Mouse (Mus musculus) brown adipose tissue, adult 24 weeks (tissue): Measurements from ENCODE around the gene Erlin1. TPM values are rescaled to one million over a fixed set of nuclear protein-coding genes. Genes with fewer than 3 reads are reported as not detected.

Experiments used
- H3K27ac ChIP-seq: fragments of 200-500 bp; replicated peaks from 2 replicates; pipeline ENCODE4 v1.5.1; 2012; ENCODE audit warnings: low read depth, mild to moderate bottlenecking, low read length
- H3K4me1 ChIP-seq: fragments of 200-500 bp; 2 replicates; pipeline ENCODE4 v1.6.1; 2012; ENCODE audit warnings: low read length, mixed read lengths; ENCODE audit not compliant: control insufficient read depth, insufficient read depth, insufficient read length
- H3K4me3 ChIP-seq: fragments of 200-500 bp; 2 replicates; pipeline ENCODE4 v1.5.1; 2012; ENCODE audit warnings: low read depth, mild to moderate bottlenecking, low read length, moderate library complexity; ENCODE audit not compliant: insufficient read depth
- polyA plus RNA-seq: library from polyadenylated mRNA; stranded (reverse); fragments of >200 nt; gene quantifications from 2 replicates; pipeline ENCODE4 v1.2.4, GENCODE M21; 2012; ENCODE audit not compliant: missing spikeins, insufficient read depth, insufficient read length

Gene Erlin1
- polyA plus RNA-seq: 12.3 and 18.7 TPM in 2 replicates

- Histone ChIP-seq H3K4me3 (peak within 1 kb of the TSS; percentile 84), H3K4me1 (peaks cover 2% of the 10 kb centered on the region; the same call in 1 of the 2 replicates), H3K27ac (peak within 1 kb of the TSS; percentile 32; the same call in 1 of the 2 replicates)
Observed at GRCm38 (mm10) chr19:44069121-44069913, at the start of gene Erlin1. Gene Erlin1, minus strand, starts transcription at chr19:44069785.

DNA sequence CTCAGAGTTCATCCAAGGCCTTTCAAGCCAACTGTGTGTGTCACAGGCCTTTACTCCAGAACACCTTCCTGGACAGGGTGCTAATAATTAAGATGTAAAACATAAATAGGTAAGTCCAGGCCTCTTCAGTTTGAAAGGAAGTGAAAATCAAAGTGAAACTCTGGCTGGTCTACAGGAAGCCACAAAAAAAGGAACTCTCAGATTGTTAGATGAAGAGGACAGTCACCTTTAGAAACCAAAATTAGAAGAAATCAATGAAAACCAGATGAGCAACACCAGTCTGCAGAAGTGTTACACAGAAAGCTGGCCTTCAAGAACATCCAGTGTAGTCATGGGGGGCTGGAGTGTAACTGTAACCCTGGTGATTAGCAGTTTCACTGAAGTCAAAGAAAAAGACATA lies 48.2 kb upstream of the Erlin1 start:
- no peak overlapping the region for H3K4me3 ChIP-seq
- H3K4me1 ChIP-seq: no peaks in the 10 kb centered on the region
- H3K27ac ChIP-seq: no peak overlapping the region

DNA sequence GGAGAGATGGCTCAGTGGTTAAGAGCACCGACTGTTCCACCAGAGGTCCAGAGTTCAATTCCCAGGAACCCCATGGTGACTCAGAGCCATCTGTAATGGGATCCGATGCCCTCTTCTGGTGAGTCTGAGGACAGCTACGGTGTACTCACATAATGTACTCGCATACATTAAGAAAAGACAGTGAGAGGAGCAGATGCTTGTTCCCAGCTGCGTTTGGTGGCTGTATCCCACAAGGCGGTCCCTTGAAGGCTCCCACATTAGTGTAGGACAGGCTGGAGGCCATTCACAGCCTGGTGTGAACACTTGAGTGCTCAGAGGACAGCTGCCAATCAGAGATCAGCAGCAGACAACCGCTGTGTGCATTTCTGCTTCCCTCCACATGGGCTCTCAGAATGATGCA lies 42.1 kb upstream of the Erlin1 start:
- Histone ChIP-seq H3K27ac (no peak overlapping the region), H3K4me3 (no peak overlapping the region), H3K4me1 (peaks cover 3% of the 10 kb centered on the region; the same call in 1 of the 2 replicates)

GRCm38 (mm10) chr19:44110356-44110755 lies 40.8 kb upstream of the Erlin1 start:
- H3K27ac ChIP-seq: no peak overlapping the region
- no peak overlapping the region for H3K4me3 ChIP-seq
- peaks cover 5% of the 10 kb centered on the region; the same call in 1 of the 2 replicates for H3K4me1 ChIP-seq

DNA sequence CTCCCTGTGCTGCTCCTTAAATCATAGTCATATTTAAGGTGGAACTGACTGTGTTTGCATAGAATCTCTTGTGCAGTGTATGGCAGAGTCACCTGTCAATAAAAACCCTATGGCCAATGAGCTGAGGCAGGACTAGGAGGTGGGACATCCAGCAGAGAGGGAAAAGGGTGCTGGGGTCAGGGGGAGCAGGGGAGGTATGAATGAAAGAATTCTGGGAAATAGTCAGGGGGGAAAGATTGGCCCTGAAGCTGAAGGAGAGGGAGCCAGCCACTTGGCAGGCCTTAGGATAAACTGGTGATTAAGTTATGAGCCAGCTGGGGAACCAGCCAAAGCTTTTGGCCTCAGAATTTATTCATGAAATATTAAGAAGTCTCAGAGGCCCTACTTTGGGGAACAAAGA lies 39.4 kb upstream of the Erlin1 start:
- H3K4me1 ChIP-seq: peaks cover 5% of the 10 kb centered on the region; the same call in 1 of the 2 replicates
- H3K4me3 ChIP-seq: no peak overlapping the region
- no peak overlapping the region for H3K27ac ChIP-seq

- H3K4me1 ChIP-seq: peaks cover 5% of the 10 kb centered on the region; the same call in 1 of the 2 replicates
- H3K4me3 ChIP-seq: peak overlapping the region; percentile 58
- peak overlapping the region; percentile 14; the same call in 1 of the 2 replicates for H3K27ac ChIP-seq
Observed at GRCm38 (mm10) chr19:44107661-44108521, 38.3 kb upstream of the Erlin1 start.

DNA sequence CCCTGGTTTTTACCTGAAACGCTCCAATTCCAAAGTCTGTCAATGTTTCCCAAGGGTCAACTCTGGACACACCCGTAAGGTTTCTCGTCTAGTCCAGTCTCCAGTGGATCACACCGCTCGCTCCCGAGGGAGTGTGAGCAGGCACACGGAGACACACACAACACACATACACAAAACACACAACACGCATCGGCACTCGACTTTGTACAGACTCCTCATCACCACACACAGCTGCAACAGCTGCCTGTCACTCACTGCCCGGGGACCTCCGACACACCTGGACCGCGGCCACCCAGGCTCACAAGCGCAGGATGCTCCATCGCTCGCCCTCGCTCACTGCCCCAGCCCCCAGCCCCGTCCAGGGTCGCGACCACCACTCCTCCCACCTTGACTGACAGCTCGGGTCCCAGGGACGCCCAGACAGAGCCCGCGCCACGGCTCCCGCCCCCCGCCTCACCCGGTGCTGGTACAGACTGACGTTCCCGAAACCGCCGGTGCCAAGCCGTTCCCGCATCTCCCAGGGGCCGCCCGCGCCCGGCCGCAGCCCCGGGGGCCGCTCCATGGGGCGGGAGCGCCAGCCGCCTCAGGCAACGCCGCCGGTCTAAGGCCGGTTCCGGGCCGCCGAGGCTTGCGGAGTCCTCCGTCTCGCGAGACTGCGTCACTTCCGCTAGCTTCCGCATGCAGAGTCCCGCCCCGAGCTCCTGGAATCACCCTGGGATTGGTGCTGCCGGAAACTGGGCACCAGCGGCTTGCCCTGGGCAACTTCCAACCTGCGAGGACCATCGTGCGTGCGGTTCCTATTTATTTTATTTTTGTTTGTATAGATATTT lies 37.5 kb upstream of the Erlin1 start, which contains the start of gene Chuk:
Gene Chuk, minus strand, starts transcription at position 650 of the 830 bp plus-strand sequence.
- H3K4me3 ChIP-seq: peak within 1 kb of the TSS; percentile 82
- peaks cover 5% of the 10 kb centered on the region; the same call in 1 of the 2 replicates for H3K4me1 ChIP-seq
- H3K27ac ChIP-seq: peak within 1 kb of the TSS; percentile 51

DNA sequence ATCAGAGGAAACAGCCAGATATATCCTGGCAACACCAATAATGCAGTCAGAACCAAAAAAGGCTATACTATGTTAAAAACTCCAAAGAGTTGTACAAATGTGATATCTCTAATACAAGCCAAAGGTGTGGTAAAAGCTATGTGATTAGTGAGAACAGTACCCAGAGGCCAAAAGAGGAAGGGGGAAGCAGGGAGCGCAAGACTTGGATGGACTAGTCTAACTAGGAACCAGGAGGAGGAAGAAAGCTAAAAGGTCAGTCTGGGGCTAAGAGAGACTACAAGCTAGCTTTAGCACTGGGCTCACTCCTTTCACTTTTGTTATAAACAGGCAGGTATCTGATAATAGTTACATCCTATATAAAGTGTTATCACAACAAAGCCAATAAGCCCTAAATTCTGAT lies 34.8 kb upstream of the Erlin1 start:
- Histone ChIP-seq H3K27ac (no peak overlapping the region), H3K4me3 (no peak overlapping the region), H3K4me1 (peaks cover 5% of the 10 kb centered on the region; the same call in 1 of the 2 replicates)

- H3K4me3 ChIP-seq: no peak overlapping the region
Observed at GRCm38 (mm10) chr19:44103001-44103400, 33.4 kb upstream of the Erlin1 start.

GRCm38 (mm10) chr19:44100840-44101239 lies 31.3 kb upstream of the Erlin1 start:
- Histone ChIP-seq H3K27ac (no peak overlapping the region), H3K4me1 (peaks cover 2% of the 10 kb centered on the region; the same call in 1 of the 2 replicates), H3K4me3 (no peak overlapping the region)

More at GRCm38 (mm10) chr19:44103001-44103400, 33.4 kb upstream of the Erlin1 start:
- Histone ChIP-seq H3K4me1 (peaks cover 4% of the 10 kb centered on the region; the same call in 1 of the 2 replicates), H3K27ac (no peak overlapping the region)

GRCm38 (mm10) chr19:44086278-44086677 lies 16.7 kb upstream of the Erlin1 start:
- no peak overlapping the region for H3K27ac ChIP-seq
- no peaks in the 10 kb centered on the region for H3K4me1 ChIP-seq
- no peak overlapping the region for H3K4me3 ChIP-seq

GRCm38 (mm10) chr19:44080920-44081319 lies 11.3 kb upstream of the Erlin1 start:
- H3K27ac ChIP-seq: no peak overlapping the region
- H3K4me3 ChIP-seq: no peak overlapping the region
- H3K4me1 ChIP-seq: no peaks in the 10 kb centered on the region

- Histone ChIP-seq H3K4me1 (no peaks in the 10 kb centered on the region), H3K27ac (no peak overlapping the region), H3K4me3 (no peak overlapping the region)
Observed at GRCm38 (mm10) chr19:44080023-44080422, 10.4 kb upstream of the Erlin1 start.

- no peak overlapping the region for H3K27ac ChIP-seq
- H3K4me3 ChIP-seq: no peak overlapping the region
- H3K4me1 ChIP-seq: no peaks in the 10 kb centered on the region
Observed at GRCm38 (mm10) chr19:44077024-44077423, 7.4 kb upstream of the Erlin1 start.
